Mouse (Mus musculus) neural tube, embryonic 11.5 days (tissue): Measurements from ENCODE around the gene Gm21190. TPM values are rescaled to one million over a fixed set of nuclear protein-coding genes. Genes with fewer than 3 reads are reported as not detected.
"Not testable (repeated sequence)": the region's sequence is repeated elsewhere in the genome, so short reads cannot be mapped to it uniquely, and the experiment has no call there.

Source experiments
- ATAC-seq: fragments of 200-750 bp; cut with Nextera tagmentation; 2 replicates; pipeline ENCODE4 v1.8.0; 2017; ENCODE audit warnings: moderate number of reproducible peaks, mild to moderate bottlenecking, moderate TSS enrichment, moderate library complexity; ENCODE audit not compliant: insufficient read depth, low FRiP score, low TSS enrichment
- DNase-seq: peaks from one replicate; pipeline ENCODE4 v3.0.0-alpha.2; 2015; ENCODE audit warnings: low spot score
- H3K27ac ChIP-seq: fragments of 300-500 bp; sonication (generic); 2 replicates; pipeline ENCODE4 v1.5.1; 2014; ENCODE audit warnings: low read depth, mild to moderate bottlenecking, low read length
- H3K27me3 ChIP-seq: fragments of 300-500 bp; sonication (generic); 2 replicates; pipeline ENCODE4 v1.6.1; 2014; ENCODE audit warnings: mild to moderate bottlenecking, low read length, mixed read lengths; ENCODE audit not compliant: control insufficient read depth, insufficient read depth
- H3K36me3 ChIP-seq: fragments of 300-500 bp; sonication (generic); 2 replicates; pipeline ENCODE4 v1.6.1; 2014; ENCODE audit warnings: mild to moderate bottlenecking, low read length, moderate library complexity, mixed read lengths; ENCODE audit not compliant: control insufficient read depth, insufficient read depth
- H3K4me1 ChIP-seq: fragments of 300-500 bp; sonication (generic); 2 replicates; pipeline ENCODE4 v1.6.1; 2014; ENCODE audit warnings: low read length, mixed read lengths; ENCODE audit not compliant: control insufficient read depth, insufficient read depth
- H3K4me2 ChIP-seq: fragments of 300-500 bp; sonication (generic); 2 replicates; pipeline ENCODE4 v1.6.1; 2014; ENCODE audit warnings: low read depth, mild to moderate bottlenecking, moderate library complexity
- H3K4me3 ChIP-seq: fragments of 300-500 bp; sonication (generic); 2 replicates; pipeline ENCODE4 v1.5.1; 2014; ENCODE audit warnings: low read depth, low read length
- H3K9ac ChIP-seq: fragments of 300-500 bp; sonication (generic); 2 replicates; pipeline ENCODE4 v1.6.1; 2014; ENCODE audit warnings: mild to moderate bottlenecking, low read length
- H3K9me3 ChIP-seq: fragments of 300-500 bp; sonication (generic); 2 replicates; pipeline ENCODE4 v1.6.1; 2016; ENCODE audit warnings: low read length; ENCODE audit not compliant: control insufficient read depth
- WGBS: fragments of 180-500 bp; shearing (Covaris S2); extraction: QIAGEN DNeasy Blood & Tissue Kit; methylation state at CpG from one replicate; pipeline ENCODE4 v1.1.7; 2014; 5-methylcytosine and 5-hydroxymethylcytosine counted together
- polyA plus RNA-seq: library from polyadenylated mRNA; unstranded; fragments of >200 nt; fragmentation: Nextera tagmentation; extraction: Ambion mirVana; gene quantifications from 2 replicates; pipeline ENCODE4 v1.2.1, GENCODE M21; 2014

Gene Gm21190
- polyA plus RNA-seq, 1 experiment from 2014 or later, result not detected

DNA sequence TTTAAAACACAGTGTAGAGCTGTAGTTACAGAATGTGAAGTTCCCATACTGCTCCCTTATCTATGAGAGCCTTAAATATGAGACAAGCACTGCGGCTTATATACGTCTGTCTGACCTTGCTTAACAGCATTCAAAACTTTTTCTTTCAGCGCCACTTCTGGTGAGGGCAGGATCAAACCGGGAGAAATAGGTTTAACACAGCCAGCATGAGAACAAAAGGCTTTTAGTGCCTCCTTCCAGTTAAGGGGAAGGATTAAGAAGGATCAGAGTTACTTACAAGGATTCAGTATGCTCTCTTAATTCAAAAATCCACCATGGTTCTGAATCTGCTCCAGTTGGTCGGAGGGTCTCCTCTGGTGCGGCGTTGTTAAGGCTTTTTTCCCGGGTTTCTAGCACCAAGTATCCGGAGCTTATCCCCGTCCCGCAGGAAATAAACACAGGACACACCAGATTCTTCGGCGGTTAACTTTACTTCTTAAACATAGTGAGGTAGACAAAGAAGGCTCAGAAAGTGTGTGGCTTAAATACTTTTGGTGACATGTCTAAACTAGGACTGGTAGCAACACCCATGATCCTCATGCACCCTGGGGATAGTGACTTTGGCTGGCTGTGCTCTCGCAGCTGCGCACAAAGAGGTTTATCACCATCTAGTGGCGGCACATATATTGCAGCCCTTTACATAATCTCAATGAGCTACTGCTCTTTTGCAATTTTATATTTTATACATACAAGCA is 22.3 kb downstream of the Gm21190 start:
- DNase-seq (peak; percentile 50), ATAC-seq (peak; percentile 73; the same call in 1 of the 2 replicates)
- no peaks in the 10 kb centered on the region for H3K36me3 ChIP-seq
- no peak overlapping the region for H3K27ac ChIP-seq
- H3K4me3 ChIP-seq, result no peak overlapping the region
- no peak overlapping the region for H3K4me2 ChIP-seq
- H3K9me3 ChIP-seq, result peaks cover 7% of the 10 kb centered on the region
- 49% methylated on average over 16 of the region's 16 CpGs for WGBS
- H3K4me1 ChIP-seq, result no peaks in the 10 kb centered on the region
- no peak overlapping the region for H3K9ac ChIP-seq
- no peaks in the 10 kb centered on the region for H3K27me3 ChIP-seq

DNA sequence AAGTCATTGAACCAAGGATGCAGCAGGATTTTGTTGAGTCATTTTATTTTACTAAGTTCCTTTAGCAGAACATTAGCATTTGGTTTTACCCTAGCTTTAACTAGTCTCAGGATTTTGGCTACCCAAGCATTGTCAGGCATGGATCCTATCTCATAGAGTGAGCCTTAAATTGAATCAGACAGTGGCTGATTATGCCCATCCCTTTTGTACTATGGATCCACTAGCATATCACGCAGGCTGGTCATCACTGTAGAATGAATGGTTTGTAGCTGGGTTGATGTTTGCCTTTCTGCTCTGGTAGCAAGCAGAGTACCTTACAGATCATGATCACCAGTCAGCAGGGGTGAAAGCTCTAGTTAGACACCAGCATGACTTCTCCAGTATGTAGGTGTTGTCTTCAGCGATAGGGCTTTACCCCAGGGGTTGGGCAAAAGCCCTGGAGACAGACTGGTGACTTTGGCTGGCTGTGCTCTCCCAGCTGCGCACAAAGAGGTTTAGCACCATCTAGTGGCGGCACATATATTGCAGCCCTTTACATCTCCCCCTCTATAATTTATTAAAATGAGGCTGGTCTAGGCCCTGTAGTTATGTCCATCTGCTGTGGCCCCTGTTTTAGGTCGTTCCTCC is 30.1 kb downstream of the Gm21190 start:
- not testable (repeated sequence) for H3K9ac ChIP-seq, H3K4me1 ChIP-seq, H3K27me3 ChIP-seq, H3K27ac ChIP-seq, H3K36me3 ChIP-seq, H3K4me2 ChIP-seq, H3K9me3 ChIP-seq, DNase-seq, H3K4me3 ChIP-seq
- peak; percentile 81 for ATAC-seq
- WGBS, result 38% methylated on average over 5 of the region's 5 CpGs

DNA sequence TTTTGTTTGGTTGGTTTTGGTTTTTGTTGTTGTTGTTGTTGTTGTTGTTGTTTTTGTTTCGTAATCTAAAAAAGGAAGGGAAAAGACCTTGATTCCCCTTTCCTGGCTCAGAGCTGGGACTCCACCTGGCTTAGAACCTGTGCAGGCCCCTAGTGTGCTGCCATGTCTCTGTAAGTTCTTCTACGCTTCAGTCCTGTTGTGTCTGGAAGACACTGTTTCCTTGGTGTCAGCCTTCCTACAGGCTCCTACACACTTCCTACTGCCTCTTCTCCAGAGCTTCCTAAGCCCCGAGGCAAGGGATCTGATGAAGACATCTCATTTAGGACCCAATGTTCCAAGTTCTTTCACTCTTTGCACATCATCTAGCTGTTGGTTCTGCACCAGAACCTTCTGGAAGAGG is 30.7 kb downstream of the Gm21190 start:
- not testable (repeated sequence) for H3K36me3 ChIP-seq, DNase-seq, H3K9me3 ChIP-seq, H3K27me3 ChIP-seq, H3K4me2 ChIP-seq, H3K9ac ChIP-seq, H3K27ac ChIP-seq, H3K4me1 ChIP-seq, H3K4me3 ChIP-seq
- 0 out of 2 replicates have a peak, but pooled peaks have one; percentile 20 for ATAC-seq
- WGBS, result 78% methylated on average over 3 of the region's 3 CpGs

GRCm38 (mm10) chr5:15490934-15491333 is 38.1 kb downstream of the Gm21190 start:
- ATAC-seq, result peak; percentile 61; the same call in 1 of the 2 replicates
- not testable (repeated sequence) for H3K9ac ChIP-seq, H3K36me3 ChIP-seq, H3K9me3 ChIP-seq, DNase-seq, H3K4me1 ChIP-seq, H3K4me3 ChIP-seq, H3K4me2 ChIP-seq, H3K27me3 ChIP-seq, H3K27ac ChIP-seq
- 61% methylated on average over 2 of the region's 2 CpGs for WGBS

- peak; percentile 83 for ATAC-seq
Observed at GRCm38 (mm10) chr5:15488743-15489142, 40.3 kb downstream of the Gm21190 start.

DNA sequence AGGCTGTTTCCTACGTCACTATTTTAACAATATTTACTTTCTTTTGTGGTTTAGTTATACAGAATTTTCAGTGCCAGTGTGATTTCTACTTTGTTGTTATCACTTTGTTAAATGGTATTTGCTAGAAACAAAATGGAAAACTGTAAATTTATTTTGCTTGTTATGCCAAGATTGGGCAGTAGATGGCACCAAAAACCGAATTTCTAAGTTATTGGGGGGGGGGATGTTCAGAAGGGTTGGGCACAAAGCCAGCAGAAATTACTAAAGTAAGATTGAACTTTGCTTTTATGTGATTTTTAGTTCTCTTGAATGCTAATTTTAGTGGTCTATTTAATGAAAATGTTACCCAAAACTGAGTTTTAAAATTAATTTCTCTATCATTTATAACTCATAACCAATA is 44.4 kb downstream of the Gm21190 start:
- H3K27me3 ChIP-seq, DNase-seq, H3K4me3 ChIP-seq, H3K9me3 ChIP-seq, ATAC-seq, H3K4me2 ChIP-seq, H3K36me3 ChIP-seq, H3K9ac ChIP-seq, H3K4me1 ChIP-seq, H3K27ac ChIP-seq: not testable (repeated sequence)
- WGBS, result 24% methylated on average over 2 of the region's 2 CpGs

More at GRCm38 (mm10) chr5:15488743-15489142, 40.3 kb downstream of the Gm21190 start:
- H3K36me3 ChIP-seq, result no peaks in the 10 kb centered on the region
- no peak overlapping the region for H3K4me3 ChIP-seq
- H3K9me3 ChIP-seq, result peaks cover 5% of the 10 kb centered on the region; the same call in 1 of the 2 replicates
- H3K27me3 ChIP-seq, result no peaks in the 10 kb centered on the region
- H3K4me1 ChIP-seq, result no peaks in the 10 kb centered on the region
- no peak overlapping the region for H3K4me2 ChIP-seq
- no peak overlapping the region for H3K27ac ChIP-seq
- H3K9ac ChIP-seq, result no peak overlapping the region
- DNase-seq, result no peak
- 89% methylated on average over 5 of the region's 5 CpGs for WGBS

GRCm38 (mm10) chr5:15483576-15483975 is 45.4 kb downstream of the Gm21190 start:
- not testable (repeated sequence) for H3K27me3 ChIP-seq, DNase-seq, H3K9me3 ChIP-seq, H3K27ac ChIP-seq, H3K4me2 ChIP-seq, H3K36me3 ChIP-seq, ATAC-seq, H3K4me1 ChIP-seq, H3K4me3 ChIP-seq, H3K9ac ChIP-seq
- 60% methylated on average over 4 of the region's 4 CpGs for WGBS

DNA sequence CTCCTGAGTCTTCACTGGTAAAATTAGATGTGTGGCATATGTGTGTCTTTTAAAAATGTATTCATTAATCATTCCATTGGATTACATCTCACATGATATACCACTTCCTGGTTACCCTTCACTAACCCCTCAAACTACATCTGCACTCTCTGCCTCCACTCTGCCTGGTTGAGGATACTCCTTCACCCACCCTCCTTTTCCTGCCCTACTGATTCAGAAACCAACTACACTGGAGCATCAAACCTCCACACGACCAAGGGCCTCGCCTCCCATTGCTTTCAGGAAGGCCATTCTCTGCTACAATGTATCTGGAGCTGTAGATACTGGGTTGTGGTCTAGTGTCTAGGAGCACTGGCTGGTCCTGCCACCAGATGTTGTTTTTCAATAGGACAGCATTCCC is 46.2 kb downstream of the Gm21190 start:
- not testable (repeated sequence) for H3K27me3 ChIP-seq, H3K4me3 ChIP-seq, H3K4me2 ChIP-seq, H3K9ac ChIP-seq, H3K9me3 ChIP-seq, H3K27ac ChIP-seq, H3K4me1 ChIP-seq, H3K36me3 ChIP-seq, DNase-seq, ATAC-seq
- WGBS, result 64% methylated on average over 2 of the region's 2 CpGs

DNA sequence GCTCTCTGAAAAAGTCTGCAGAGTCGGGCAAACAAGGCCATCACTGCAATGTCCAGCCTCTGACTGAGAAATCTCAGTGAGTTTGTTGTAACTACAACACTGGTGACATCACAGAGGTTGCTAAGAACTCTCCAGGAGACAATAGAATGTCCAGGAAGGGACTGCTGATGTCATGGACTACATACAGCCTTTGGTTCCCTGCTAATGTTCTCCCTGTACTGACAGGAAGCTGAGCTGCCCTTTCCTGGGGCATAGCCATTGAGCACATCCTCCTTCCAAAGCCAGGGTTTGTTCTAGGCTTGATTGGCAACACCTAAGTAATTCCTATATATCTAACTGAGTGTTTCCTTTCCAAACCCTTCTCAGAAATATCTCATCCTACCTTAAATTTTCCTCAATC is 52.6 kb downstream of the Gm21190 start, which contains the start of gene Gm21149:
Gene Gm21149 (minus strand): TSS at position 101 of the 400 bp plus-strand sequence.
- ATAC-seq, H3K4me2 ChIP-seq, H3K4me3 ChIP-seq, H3K4me1 ChIP-seq, H3K9me3 ChIP-seq, H3K27ac ChIP-seq, H3K27me3 ChIP-seq, H3K9ac ChIP-seq, H3K36me3 ChIP-seq, DNase-seq: not testable (repeated sequence)
- WGBS, result 73% methylated on average over 1 of the region's 1 CpGs
